Mouse (Mus musculus) forelimb bud, embryonic 11.5 days (tissue): ENCODE results near the gene Pcyt2.

Experiments used
- DNase-seq: peaks from one replicate; pipeline ENCODE4 v3.0.0-alpha.2; 2012; ENCODE audit warnings: low read depth, low spot score

Pcyt2 gene

DNA sequence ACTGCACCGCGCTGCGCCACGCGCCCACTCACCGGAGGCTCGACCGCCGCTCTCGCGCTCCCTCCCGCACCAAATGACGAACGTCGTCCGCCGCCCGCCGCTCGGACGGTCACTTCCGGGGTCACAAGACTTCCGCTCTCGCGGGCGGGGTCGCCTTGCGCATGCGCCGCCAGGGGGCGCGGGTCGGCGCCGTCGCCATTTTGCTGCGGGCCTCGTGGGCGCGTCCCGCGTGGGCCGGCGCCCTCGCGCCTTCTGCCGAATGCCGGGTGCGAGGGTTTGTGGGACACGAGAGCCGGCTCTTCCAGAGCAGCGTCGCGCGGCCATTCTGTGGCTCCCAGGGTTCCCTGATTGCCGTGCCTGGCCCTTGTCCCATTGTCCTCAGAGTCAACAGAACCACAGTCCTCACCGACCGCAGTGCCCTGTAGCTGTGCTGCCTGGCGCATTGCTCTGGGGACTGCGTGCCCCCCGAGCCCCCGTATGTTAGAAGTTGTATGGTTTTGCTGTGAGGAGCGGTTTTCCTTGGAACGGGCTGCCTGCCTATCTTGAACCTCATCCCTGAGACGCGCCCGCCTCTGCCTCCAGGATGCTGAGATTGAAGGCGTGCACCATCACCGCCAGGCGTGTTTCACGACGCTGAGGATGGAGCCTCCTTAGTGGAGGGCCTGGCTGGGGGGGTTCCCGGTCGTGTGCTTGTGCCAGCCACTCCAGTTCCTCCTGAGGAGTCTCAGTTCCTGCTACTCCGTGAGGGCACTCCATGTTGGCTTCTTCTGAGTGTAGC lies 36.1 kb downstream of the Pcyt2 start, which contains the start of gene Arhgdia:
Arhgdia (minus strand) TSS at position 135 of the 778 bp plus-strand sequence.
- DNase-seq: peak; percentile 85

DNA sequence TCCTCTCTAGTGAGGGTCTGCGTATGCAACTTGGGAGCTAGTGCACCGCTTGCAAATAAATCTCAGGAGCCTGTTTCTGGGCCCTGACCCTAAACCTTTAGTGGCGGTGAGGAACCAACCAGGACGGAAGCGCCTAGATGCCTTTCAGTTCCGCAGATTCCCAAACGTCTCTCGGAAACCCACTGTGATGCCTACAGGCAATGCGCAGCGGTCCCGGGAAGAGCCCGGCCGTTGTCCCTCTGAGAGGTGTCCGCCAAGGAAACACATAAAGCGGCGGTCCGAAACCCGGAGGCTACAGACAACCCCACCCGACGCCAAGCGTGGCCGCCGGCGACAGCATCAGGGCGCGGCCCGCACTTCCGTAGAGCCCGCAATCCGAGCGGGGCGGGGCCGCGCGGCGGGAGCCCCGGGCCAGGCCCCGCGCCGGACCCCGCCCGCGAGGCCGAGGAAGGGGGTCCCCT lies 36.8 kb downstream of the Pcyt2 start:
- DNase-seq: no peak

- DNase-seq: no peak
Measured at GRCm38 (mm10) chr11:120580190-120580589, 37.5 kb downstream of the Pcyt2 start.

- peak; percentile 85 for DNase-seq
Measured at GRCm38 (mm10) chr11:120579316-120580107, 38.2 kb downstream of the Pcyt2 start.

- no peak for DNase-seq
Measured at GRCm38 (mm10) chr11:120578694-120579243, 39.0 kb downstream of the Pcyt2 start.

- no peak for DNase-seq
Measured at GRCm38 (mm10) chr11:120578024-120578693, 39.6 kb downstream of the Pcyt2 start.

DNA sequence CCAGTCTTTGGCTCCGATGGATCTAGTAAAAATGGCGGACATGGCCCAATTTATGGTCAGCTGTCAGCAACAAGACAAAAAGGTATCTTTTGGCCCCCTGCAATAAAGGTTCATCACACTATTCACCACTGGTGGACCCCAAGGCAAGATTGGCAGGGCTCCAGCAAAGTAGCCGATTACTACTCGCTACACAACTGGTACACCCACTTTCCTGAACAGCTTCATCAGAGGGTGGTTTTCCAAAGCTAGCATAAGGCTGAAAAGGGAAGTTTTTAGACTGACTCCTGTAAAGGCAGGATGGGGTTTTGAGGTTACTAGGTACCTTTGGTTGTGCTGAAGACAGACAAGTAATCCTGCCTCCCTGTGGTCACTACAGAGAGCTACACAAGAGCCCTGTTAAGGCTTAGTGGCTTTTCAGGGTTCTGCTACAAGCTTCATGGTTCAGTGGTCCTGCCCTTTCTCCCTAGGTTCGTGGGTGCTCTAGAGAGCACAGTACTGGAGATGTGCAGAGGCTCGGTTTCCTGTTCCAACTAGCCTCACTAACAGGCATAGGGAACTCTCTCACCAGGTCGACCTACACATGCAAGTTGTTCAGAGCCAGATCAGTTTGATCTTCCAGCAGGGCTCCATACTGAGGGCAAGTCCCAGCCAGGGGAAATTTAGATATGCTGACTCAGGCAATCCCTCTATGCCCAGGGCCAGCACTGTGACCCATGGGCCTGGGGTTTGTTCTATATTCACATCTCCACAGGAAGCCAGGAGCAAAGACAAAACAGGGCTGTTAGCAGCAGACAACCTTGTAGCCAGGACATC lies 40.3 kb downstream of the Pcyt2 start:
- DNase-seq: no peak

DNA sequence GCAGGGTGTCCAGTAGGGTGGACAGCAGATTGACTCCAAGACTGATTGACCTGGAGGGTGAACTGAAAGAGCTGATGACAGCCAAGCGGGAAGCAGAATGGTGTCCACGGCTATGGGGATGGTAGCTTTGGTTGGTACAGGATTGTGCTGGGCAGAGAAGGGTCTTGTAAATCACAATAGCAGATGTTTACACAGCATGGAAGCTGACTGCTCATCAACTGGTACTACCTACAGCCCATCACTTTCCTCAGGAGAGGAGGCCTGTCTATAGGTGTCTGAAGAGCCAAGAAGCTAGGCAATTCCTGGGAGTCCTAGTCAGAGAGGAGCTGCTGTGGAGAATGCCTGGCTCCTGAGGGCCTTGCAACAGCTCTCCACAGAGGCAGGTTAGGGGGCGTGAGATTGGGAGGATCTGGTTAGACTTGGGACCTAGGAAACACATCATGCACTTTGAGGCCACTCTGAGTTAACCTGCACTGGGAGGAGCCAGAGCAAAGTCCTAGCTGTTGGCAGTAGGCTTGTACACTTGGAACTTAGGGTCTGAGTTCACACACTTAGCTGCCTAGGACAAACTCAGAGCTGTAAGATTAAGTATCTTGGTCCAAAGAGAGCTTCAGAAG lies 41.3 kb downstream of the Pcyt2 start:
- no peak for DNase-seq

- no peak for DNase-seq
Measured at GRCm38 (mm10) chr11:120575940-120576339, 41.8 kb downstream of the Pcyt2 start.

DNA sequence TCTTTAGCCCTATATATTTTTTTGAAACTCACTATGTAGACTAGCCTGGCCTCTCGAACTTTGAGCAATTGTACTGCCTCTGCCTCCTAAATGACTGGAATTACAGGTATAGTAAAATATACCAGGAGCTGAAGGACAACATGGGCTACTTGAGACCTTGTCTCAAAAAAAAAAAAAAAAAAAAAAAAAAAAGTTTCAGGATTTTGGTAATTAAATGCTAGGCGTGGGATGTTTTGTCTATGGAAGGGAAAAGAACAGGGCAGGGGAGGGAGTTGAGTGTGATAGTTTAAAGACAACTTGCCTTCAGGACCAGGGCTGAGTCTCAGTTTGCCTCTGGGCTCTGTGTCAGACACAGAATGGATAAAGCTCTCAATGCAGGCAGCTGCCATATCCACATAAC lies 42.7 kb downstream of the Pcyt2 start:
- DNase-seq: no peak

DNA sequence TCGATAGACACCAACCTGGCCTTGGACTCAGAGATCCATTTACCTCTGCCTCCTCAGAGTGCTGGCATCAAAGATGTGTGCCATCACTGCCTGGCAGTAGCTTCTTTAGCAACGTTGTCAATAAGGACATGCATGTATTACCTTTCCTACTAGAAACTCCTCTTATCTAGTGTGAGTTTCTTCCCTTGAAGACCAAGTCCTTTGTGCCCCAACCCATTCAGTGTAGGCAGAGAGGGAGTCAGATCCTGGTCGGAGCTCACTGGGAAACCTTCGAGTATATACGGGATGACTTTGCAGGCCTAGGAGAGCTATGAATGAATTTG lies 43.5 kb downstream of the Pcyt2 start:
- DNase-seq: no peak

GRCm38 (mm10) chr11:120573585-120574277 lies 44.0 kb downstream of the Pcyt2 start:
- no peak for DNase-seq

DNA sequence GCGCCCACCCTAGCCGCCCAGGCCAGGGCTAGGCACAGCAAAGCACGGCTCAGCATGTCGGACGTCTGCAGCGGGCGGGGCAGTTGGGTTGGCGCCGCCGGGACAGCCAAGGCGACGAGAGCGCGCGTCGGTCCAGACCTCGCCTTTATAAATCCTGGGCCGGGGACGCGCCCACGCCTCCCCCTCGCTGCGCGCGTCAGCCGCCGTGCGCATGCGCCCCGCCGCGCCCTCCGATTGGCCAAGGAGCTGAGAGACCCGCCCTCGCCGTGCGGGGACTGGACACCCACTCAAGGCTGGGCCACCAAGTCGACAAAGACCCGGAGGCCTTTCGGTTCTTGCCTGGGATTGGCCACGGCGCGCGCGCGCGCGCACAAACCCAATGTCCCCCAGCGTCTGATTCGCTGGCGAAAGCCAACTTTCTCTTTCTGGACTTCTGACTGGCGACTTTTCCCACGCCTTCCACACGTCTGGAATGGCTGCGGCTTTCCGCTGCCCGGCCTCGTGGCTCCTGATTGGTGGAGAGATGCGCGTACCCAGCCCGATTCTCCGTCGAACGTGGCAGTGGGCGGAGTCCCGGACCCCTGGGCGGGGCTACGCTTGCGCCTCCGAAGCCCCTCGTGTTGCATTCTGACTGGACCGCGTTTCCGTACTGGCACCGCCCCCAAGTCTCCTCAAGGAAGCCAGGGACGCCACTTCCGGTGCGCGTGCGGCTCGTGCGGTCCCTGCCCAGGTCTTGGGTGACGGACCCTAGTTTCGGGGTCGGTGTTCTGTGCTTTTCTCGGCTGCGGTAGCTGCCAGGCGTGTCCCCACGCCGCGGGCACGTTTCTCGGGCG lies 44.8 kb downstream of the Pcyt2 start, which contains the start of gene P4hb:
P4hb (minus strand) TSS at position 502 of the 833 bp plus-strand sequence.
- peak; percentile 100 for DNase-seq

- DNase-seq: no peak
Measured at GRCm38 (mm10) chr11:120572417-120572751, 45.4 kb downstream of the Pcyt2 start.

DNA sequence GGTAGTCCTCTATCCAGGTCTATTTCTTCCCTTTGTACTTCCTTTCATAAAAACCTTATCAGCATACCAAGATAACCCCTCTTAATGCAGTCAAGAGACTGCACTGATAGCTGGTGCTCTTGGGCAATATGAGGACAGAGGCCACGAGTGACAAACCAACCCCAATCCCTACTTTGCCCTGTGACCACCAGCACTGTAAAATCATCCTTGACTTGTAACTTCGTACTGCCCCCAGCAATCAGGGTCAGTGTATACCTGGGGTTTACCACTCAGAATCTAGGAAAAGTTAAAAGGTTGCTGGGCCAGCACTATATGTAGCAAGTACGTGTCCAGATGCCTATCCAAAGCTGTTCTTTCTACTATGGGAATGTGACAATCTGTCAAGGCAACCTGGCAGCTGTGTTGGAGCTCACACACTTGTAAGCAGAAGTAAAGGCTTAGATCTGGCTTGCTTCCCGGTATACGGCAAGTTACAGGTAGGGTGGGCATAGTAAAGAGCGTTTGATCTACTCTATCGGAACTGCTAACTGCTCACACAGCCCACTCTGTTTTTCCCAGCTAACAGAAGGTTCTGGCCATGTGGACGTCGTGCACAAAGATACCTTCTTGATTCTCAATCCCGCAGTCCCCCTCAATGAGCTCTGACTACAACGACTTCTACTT lies 45.9 kb downstream of the Pcyt2 start:
- DNase-seq: no peak

DNA sequence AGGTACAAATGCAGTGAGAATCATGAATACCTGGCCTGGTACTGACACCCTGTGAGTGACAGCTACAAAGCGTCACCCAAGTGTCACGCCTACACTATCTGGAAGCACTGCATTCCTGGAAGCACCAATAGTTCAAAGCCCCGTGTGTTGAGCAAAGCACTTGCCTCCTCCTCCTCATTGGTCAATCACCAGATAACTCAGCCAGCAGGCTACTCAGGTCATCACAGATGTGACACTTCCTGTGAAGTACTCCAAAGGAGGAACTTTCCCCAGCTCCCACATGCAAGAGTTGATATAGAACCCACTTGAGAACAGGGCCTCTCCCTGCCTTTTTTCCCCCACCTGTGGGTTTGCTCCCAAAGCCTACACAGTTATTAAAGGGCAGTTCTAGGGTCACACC lies 46.6 kb downstream of the Pcyt2 start:
- no peak for DNase-seq

GRCm38 (mm10) chr11:120568324-120568723 lies 49.4 kb downstream of the Pcyt2 start:
- no peak for DNase-seq

DNA sequence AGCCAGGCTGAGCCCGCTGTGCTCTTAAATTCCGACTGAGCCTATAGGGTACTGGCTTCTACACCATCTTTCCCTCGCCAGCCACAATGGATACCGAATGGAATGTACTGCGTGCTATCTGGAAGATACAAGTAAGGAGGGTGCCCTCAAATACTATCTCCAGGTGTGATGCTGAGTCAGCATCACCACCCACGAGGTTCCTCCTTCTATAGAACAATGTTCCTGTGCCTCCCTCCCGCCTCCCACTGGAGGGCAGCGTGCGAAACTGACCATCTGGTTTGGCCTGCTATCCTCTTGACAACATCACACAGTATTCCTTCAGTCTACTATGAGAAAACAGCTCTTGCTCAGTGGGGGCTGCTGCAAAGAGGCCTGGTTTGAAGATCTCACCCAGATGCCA lies 52.6 kb downstream of the Pcyt2 start:
- no peak for DNase-seq

GRCm38 (mm10) chr11:120562949-120563348 lies 54.8 kb downstream of the Pcyt2 start:
- no peak for DNase-seq
